Mouse (Mus musculus) retina, adult 2 months (tissue): Measurements from ENCODE around the gene Arrb1.

Source experiments
- DNase-seq: peaks from one replicate; pipeline ENCODE4 v3.0.0-alpha.2; 2012; ENCODE audit warnings: low read depth, low spot score

Gene Arrb1

GRCm38 (mm10) chr7:99627366-99627765 lies 92.1 kb downstream of the Arrb1 start:
- DNase-seq: no peak

DNA sequence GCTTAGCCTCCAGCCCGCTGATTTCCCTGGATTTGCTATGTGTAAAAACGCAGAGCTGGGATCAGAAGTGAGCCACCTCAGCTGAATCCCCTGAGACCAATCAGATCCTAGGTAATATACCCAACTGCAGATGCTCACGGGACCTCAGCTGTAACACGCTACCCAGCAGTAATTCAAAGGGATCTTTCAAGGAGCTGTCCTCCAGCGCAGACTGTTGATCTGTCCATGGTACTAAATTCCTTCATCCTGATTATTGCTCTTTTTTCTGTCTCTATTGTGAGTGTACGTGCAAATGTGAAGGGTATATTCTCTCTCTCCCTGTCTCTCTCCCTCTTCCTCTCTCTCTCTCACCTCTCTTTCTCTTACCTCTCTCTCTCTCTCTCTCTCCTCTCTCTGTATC lies 97.0 kb downstream of the Arrb1 start:
- no peak for DNase-seq

GRCm38 (mm10) chr7:99633966-99634665 lies 98.8 kb downstream of the Arrb1 start:
- no peak for DNase-seq

DNA sequence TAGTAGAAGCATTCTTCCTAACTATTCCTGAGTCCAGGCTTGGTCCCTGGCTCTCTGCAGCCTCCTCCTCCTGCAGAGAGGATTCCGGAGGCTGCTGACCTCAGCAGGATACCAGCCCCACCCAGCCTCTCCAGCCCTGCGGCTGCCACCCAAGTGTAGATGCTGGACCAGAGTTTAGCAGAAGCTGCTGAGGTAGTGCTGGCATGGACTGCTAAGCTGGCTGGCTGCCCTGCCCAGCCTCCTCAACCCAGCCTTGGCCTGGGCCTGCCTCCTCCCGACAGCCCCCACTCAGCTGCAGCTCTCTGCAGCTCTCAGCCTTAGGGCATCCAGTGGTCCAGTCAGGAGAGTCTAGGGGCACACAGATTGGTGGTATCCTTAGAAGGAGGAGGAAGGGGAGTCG lies 106.0 kb downstream of the Arrb1 start:
- no peak for DNase-seq

- no peak for DNase-seq
Measured at GRCm38 (mm10) chr7:99642078-99642477, 106.8 kb downstream of the Arrb1 start.

DNA sequence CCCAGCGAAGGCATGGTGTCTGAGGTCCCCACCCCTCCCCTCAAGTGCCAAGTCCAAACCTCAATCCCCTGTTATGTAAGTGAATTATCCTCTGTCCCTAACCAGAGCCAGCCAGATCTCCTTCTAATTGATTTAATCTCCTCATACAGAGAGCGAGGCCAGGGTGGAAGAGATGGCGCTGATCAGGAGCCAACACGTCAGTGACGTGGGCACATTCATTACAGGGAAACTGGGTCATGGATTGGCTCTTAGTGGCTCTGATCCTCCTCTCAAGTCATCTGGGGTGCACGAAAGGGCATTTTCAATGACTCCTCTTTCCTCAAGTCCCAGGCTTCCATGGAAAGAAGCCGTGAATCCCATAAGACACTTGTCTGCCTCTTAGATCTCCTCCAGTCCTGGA lies 109.4 kb downstream of the Arrb1 start:
- DNase-seq: no peak

DNA sequence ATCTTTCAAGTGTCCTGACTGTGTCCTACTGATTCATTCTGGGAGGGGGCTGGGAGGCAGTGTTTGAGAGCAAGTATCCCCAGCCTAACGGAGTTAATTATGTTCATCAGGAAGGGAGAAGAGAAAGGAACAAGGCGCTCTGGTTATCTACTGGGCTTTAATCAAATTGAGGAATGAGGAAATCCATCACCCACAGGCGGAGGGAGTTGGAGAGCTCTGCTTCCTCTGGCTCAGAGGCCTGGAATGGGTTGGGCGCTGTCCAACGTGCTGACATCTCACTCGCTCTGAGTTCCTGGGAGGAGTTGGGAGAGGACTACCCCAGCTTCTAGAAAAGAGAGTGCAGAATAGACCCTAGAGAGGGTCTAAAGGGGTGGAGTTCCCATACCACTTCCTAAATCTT lies 113.4 kb downstream of the Arrb1 start:
- no peak for DNase-seq

GRCm38 (mm10) chr7:99649585-99649984 lies 114.3 kb downstream of the Arrb1 start:
- DNase-seq: no peak

DNA sequence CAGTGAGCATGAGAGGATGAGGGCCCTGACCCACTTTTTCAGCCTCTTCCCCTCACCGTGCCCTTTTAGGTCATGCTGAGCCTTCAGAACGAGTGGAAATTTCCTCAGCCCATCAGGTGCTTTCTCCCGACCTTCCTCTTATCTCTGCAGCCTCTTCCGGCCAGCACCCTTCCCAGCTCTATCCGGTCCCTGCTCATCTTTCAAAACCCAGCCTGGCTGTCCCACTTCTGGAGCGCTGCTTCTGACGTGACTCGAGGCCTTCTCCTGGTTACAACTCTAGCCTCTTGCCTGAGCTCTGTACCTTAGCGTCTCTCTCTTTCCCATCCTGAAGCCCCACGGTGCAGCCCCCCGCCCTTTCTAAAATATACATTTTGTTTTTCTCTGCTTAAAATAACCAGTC lies 119.0 kb downstream of the Arrb1 start:
- DNase-seq: no peak
